Mouse (Mus musculus) liver, embryonic 16.5 days (tissue): Measurements from ENCODE around the gene Ckap4. TPM values are rescaled to one million over a fixed set of nuclear protein-coding genes. Genes with fewer than 3 reads are reported as not detected.

Experiments used
- ATAC-seq: fragments of 200-750 bp; cut with Nextera tagmentation; 2 replicates; pipeline ENCODE4 v1.8.0; 2017; ENCODE audit warnings: low read depth, mild to moderate bottlenecking, moderate number of reproducible peaks, moderate library complexity
- H3K27ac ChIP-seq: fragments of 300-500 bp; sonication (generic); 2 replicates; pipeline ENCODE4 v1.5.1; 2014; ENCODE audit warnings: mild to moderate bottlenecking, low read length
- H3K27me3 ChIP-seq: fragments of 300-500 bp; sonication (generic); 2 replicates; pipeline ENCODE4 v1.6.1; 2014; ENCODE audit warnings: low read depth, low read length, mixed read lengths; ENCODE audit not compliant: control insufficient read depth, insufficient read depth
- H3K36me3 ChIP-seq: fragments of 300-500 bp; sonication (generic); 2 replicates; pipeline ENCODE4 v1.6.1; 2014; ENCODE audit warnings: mild to moderate bottlenecking; ENCODE audit not compliant: control insufficient read depth, insufficient read depth
- H3K4me1 ChIP-seq: fragments of 300-500 bp; sonication (generic); 2 replicates; pipeline ENCODE4 v1.6.1; 2014; ENCODE audit warnings: low read depth, low read length, mixed read lengths; ENCODE audit not compliant: control insufficient read depth
- H3K4me2 ChIP-seq: fragments of 300-500 bp; sonication (generic); 2 replicates; pipeline ENCODE4 v1.6.1; 2014; ENCODE audit warnings: low read depth, low read length, mixed read lengths
- H3K4me3 ChIP-seq: fragments of 300-500 bp; sonication (generic); 2 replicates; pipeline ENCODE4 v1.5.1; 2014; ENCODE audit warnings: low read depth, mild to moderate bottlenecking, low read length
- H3K9ac ChIP-seq: fragments of 300-500 bp; sonication (generic); 2 replicates; pipeline ENCODE4 v1.6.1; 2014; ENCODE audit warnings: low read depth, low read length
- H3K9me3 ChIP-seq: fragments of 300-500 bp; sonication (generic); replicated peaks from 2 replicates; pipeline ENCODE4 v1.6.1; 2016; ENCODE audit warnings: low read length; ENCODE audit not compliant: control insufficient read depth
- WGBS: fragments of 180-500 bp; shearing (Covaris S2); extraction: QIAGEN DNeasy Blood & Tissue Kit; methylation state at CpG from one replicate; pipeline ENCODE4 v1.1.7; 2014; ENCODE audit not compliant: insufficient replicate concordance; 5-methylcytosine and 5-hydroxymethylcytosine counted together
- polyA plus RNA-seq: library from polyadenylated mRNA; unstranded; fragments of >200 nt; fragmentation: Nextera tagmentation; extraction: Ambion mirVana; gene quantifications from 2 replicates; pipeline ENCODE4 v1.2.1, GENCODE M21; 2015

Ckap4 gene
- polyA plus RNA-seq, 1 experiment from 2014 or later = 7.4 TPM

GRCm38 (mm10) chr10:84573671-84574420 lies 40.0 kb upstream of the Ckap4 start:
- H3K4me3 ChIP-seq = no peak overlapping the region
- 26% methylated on average over 5 of the region's 5 CpGs for WGBS
- no peaks in the 10 kb centered on the region for H3K9me3 ChIP-seq
- no peak overlapping the region for H3K4me2 ChIP-seq
- peak overlapping the region; percentile 23 for H3K27ac ChIP-seq
- H3K9ac ChIP-seq = no peak overlapping the region
- H3K4me1 ChIP-seq = peaks cover 31% of the 10 kb centered on the region
- no peaks in the 10 kb centered on the region for H3K36me3 ChIP-seq
- ATAC-seq = no peak
- no peaks in the 10 kb centered on the region for H3K27me3 ChIP-seq

DNA sequence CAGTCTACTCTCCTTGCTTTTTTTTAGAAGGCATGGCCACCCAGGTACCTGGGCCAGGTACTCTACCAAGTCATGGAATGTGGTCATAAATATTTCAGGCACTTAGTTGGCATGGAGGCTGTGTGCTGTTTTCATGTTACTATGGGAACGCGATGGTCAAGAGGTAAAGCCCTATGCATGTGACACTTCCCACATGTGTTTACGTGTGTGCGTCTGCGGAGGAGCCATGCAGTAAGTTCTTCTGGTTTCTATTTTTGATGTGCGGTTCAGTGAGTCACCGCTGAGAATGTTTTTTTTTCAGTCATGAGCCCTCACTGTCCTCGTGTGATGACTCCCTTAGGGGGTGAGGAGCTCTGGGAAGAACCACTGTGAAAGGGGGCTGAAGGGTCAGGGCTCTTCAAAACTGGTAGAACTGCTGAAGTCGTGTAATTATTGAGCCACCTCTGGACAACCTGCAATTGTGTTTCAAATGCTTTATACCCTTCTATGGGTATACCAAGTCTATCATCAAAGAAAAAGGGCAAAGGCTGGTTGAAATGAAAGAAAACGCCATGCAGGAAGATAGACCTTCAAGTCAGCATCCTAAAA lies 37.3 kb upstream of the Ckap4 start:
- no peak overlapping the region for H3K9ac ChIP-seq
- H3K27me3 ChIP-seq = no peaks in the 10 kb centered on the region
- no peak overlapping the region for H3K4me3 ChIP-seq
- H3K36me3 ChIP-seq = no peaks in the 10 kb centered on the region
- H3K4me1 ChIP-seq = peaks cover 19% of the 10 kb centered on the region
- ATAC-seq = no peak
- H3K9me3 ChIP-seq = no peaks in the 10 kb centered on the region
- WGBS = 66% methylated on average over 10 of the region's 10 CpGs
- H3K27ac ChIP-seq = no peak overlapping the region
- no peak overlapping the region for H3K4me2 ChIP-seq

DNA sequence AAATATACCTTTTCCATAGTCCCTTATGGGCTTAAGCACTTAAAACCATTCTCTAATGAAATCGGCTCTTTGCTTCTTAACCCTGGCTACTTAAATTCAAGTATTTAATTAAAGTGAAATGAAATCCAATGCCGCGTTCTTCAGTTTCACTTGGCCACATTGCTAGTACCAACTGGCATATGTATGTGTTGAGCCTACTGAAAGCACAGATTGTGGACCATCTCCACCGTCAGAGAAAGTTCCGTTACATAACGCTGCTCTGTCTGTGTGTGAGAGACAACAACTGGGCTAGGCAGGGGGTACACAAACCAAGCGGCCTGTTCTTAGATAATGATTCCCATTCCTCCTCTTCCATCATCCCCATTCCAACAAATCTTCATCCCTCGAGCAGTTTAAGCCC lies 30.6 kb upstream of the Ckap4 start:
- no peak overlapping the region for H3K27ac ChIP-seq
- no peak overlapping the region for H3K9ac ChIP-seq
- no peaks in the 10 kb centered on the region for H3K9me3 ChIP-seq
- 70% methylated on average over 8 of the region's 8 CpGs for WGBS
- peaks cover 4% of the 10 kb centered on the region for H3K4me1 ChIP-seq
- no peaks in the 10 kb centered on the region for H3K27me3 ChIP-seq
- H3K4me3 ChIP-seq = no peak overlapping the region
- no peaks in the 10 kb centered on the region for H3K36me3 ChIP-seq
- H3K4me2 ChIP-seq = no peak overlapping the region
- ATAC-seq = no peak

DNA sequence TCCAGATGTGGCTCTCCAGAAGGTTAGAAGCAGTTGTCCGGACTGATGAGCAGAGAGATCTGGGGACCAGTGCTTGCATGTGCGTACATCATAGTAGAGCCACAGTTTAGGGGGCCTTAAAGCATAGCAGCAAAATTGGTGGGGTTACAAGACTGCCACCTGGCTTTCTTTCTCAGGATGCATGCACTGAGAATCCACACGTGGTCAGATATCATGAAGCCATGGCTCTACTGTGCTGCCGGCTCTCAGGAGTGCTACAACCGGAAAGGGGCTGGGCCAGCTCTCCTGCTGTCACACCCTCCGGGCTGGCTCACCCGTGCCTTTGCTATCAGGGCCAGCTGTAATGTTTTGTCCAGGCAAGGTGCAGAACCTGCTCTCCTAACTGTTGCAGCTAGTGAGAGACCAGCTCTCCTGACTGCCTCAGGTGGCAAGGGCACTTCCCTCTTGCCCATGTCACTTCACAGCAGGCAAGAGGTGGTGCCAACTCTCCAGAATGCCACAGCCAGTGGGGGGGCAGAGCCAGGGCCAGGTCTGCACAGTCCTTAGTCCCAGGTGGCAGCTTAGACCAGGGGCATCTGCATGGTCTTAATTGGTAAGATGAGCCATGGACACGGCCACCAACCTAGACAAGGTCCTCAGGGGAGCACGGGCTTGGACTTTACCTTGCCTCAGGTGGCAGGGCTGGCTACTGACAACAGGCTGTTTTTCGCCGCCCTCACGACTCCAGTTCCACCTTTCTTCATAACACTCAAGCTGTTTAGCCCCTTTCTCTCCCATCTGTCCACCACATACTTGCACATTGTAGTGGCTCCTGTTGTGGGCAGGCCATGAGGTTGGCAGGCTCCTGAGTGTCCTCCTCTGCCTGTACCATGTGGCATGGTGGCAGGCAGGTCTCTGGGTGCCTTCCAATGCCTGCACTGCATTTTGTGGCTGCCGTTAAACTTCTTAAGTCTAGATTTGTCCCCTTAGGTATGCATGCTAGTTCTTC lies 29.0 kb upstream of the Ckap4 start:
- H3K27ac ChIP-seq = no peak overlapping the region
- ATAC-seq = peak; percentile 77
- 56% methylated on average over 13 of the region's 13 CpGs for WGBS

GRCm38 (mm10) chr10:84562121-84562520 lies 28.3 kb upstream of the Ckap4 start:
- no peak overlapping the region for H3K27ac ChIP-seq
- peaks cover 3% of the 10 kb centered on the region; the same call in 1 of the 2 replicates for H3K9me3 ChIP-seq
- peaks cover 4% of the 10 kb centered on the region for H3K4me1 ChIP-seq
- 69% methylated on average over 5 of the region's 5 CpGs for WGBS
- H3K9ac ChIP-seq = no peak overlapping the region
- no peak overlapping the region for H3K4me2 ChIP-seq
- H3K4me3 ChIP-seq = no peak overlapping the region
- no peak for ATAC-seq
- no peaks in the 10 kb centered on the region for H3K27me3 ChIP-seq
- no peaks in the 10 kb centered on the region for H3K36me3 ChIP-seq

More for the DNA sequence above, 29.0 kb upstream of the Ckap4 start:
- no peaks in the 10 kb centered on the region for H3K36me3 ChIP-seq
- peaks cover 4% of the 10 kb centered on the region for H3K4me1 ChIP-seq
- H3K27me3 ChIP-seq = no peaks in the 10 kb centered on the region
- H3K9ac ChIP-seq = no peak overlapping the region
- H3K9me3 ChIP-seq = peaks cover 3% of the 10 kb centered on the region; the same call in 1 of the 2 replicates
- no peak overlapping the region for H3K4me2 ChIP-seq
- H3K4me3 ChIP-seq = no peak overlapping the region

GRCm38 (mm10) chr10:84559986-84560385 lies 26.1 kb upstream of the Ckap4 start:
- Histone ChIP-seq H3K27me3 (no peaks in the 10 kb centered on the region), H3K9me3 (peaks cover 3% of the 10 kb centered on the region; the same call in 1 of the 2 replicates), H3K4me2 (no peak overlapping the region), H3K4me1 (peaks cover 4% of the 10 kb centered on the region), H3K9ac (no peak overlapping the region), H3K36me3 (no peaks in the 10 kb centered on the region), H3K27ac (no peak overlapping the region), H3K4me3 (no peak overlapping the region)
- no peak for ATAC-seq
- 68% methylated on average over 4 of the region's 4 CpGs for WGBS

DNA sequence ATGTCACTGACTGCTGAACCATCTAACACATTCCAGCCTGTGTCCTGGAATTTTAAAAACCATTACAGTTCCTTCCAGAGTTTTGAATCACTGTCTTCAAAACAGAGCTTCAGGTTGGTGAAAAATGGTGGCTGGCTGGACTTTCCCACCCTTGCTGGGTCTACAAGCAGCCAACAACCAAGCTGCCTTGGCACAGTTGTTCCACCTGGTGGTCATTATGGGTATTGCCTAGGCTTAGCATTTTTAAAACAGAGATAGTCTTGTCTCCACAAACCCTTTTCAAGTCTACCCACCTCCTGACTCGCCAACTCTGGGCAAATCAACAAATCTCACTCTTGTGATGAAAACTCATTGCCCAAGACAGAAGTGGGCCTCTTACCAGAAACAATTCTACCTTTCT lies 24.6 kb upstream of the Ckap4 start:
- ATAC-seq = no peak
- Histone ChIP-seq H3K4me1 (peaks cover 4% of the 10 kb centered on the region), H3K4me3 (no peak overlapping the region), H3K9ac (no peak overlapping the region), H3K9me3 (peaks cover 3% of the 10 kb centered on the region; the same call in 1 of the 2 replicates), H3K27ac (no peak overlapping the region), H3K4me2 (no peak overlapping the region), H3K27me3 (no peaks in the 10 kb centered on the region), H3K36me3 (no peaks in the 10 kb centered on the region)
- WGBS = 71% methylated on average over 1 of the region's 1 CpGs

- Histone ChIP-seq H3K4me2 (no peak overlapping the region), H3K9ac (no peak overlapping the region), H3K9me3 (peaks cover 3% of the 10 kb centered on the region; the same call in 1 of the 2 replicates), H3K4me3 (no peak overlapping the region), H3K27me3 (no peaks in the 10 kb centered on the region), H3K4me1 (no peaks in the 10 kb centered on the region), H3K36me3 (no peaks in the 10 kb centered on the region), H3K27ac (no peak overlapping the region)
- WGBS = 26% methylated on average over 2 of the region's 2 CpGs
- no peak for ATAC-seq
These were observed 22.3 kb upstream of the Ckap4 start for GRCm38 (mm10) chr10:84556120-84556519.
